Mouse (Mus musculus): ENCODE data around the gene Rfxank.

The Rfxank gene

DNA sequence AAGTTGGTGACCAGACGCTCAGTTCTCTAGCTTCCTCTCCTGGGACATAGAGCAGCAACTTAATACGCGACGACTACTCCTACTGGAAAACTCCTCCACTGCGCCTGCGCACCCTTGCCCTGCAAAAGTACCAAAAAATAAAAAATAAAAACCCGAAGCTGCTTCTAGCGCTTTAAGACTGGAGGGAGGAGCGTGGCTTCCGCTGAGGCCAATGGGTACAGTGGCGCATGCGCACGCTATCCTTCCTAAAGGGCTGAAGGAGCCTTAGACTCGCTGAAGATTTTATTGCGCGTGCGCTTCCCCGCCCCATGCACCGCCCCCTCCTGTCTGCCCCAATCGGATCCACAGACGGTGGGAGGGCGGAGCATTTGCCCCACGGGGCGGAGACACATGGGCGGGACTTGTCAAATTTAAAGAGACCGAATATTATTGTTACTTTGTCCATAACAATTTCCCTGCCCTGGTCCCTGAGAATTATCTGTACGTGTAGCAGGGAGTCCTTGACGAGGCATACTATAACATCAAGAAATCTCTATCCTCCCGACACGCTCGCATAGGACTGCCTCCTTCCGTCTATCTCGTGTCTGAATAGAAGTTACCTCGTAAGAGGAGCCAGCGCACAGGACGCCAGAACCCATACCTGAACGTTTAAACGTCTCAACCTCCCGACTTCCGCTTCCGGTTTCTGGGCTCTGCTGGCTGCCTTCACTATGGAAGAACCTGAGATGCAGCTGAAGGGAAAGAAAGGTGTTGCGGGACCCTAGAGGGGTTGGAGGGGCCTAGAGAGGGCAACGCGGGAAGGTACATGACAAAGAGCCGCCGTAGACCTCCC is at the start of gene Rfxank, which contains the start of the genes Borcs8 and Mef2b:
Gene Rfxank (minus strand): TSS at position 129 of the 832 bp plus-strand sequence.
Gene Borcs8 (plus strand): TSS at position 474 of the 832 bp plus-strand sequence.
Gene Mef2b (plus strand): TSS at position 686 of the 832 bp plus-strand sequence.
- peak; percentile 98 to 99 for DNase-seq

DNA sequence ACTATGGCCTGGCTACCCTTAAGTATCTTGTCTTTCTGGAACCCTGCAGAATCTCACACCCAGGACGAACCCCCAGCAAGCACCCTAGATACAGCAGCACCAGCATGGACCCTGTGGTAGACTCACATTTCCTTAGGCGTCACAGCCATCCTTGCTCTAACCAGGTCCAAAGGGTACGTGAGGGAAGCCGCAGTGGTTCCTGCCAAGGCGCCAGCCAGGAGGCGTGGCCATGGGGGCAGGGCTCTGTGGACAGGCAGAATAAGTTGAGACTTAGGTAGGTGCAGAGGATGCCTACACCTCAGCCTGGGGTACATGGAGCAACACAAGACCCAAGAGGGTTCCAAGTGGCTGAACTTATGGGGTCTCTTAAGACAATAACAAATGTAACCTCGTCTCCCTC is 49.8 kb upstream of the Rfxank start:
- no peak for DNase-seq

DNA sequence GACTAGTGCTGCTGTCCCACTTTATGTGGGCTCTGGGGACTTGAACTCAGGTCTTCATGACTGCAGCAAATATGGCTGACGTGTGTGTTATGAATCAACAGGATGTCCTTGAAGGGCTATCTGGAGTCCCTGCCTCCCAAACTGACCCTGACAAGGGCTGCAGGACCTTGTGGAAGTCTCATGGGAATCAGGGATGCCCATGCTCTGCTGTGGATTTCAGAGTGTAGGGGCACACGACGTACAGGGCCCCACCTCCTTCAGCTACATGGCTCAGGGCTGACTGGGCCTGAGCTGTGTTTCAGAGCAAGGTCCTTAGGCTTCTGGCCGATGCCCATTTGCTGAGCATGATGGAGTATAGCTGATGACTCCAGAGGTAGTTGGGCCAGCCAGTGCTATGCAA is 44.2 kb upstream of the Rfxank start:
- no peak for DNase-seq

DNA sequence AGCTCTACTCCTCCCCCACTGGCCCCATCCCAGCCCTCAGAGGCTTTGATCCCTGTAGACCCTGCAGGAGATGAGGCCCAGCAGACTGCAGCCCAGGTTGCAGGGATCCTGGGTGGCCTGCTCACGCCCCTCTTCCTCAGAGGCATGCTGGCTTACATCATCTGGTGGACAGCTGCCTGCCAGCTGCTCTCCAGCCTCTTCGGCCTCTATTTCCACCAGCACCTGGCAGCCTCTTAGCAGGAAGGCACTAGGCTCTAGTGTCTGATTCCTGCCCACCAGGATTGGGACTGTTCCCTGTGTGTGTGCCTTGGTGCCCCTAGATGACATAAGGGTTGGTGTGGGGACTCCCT is 42.9 kb upstream of the Rfxank start:
- no peak for DNase-seq

DNA sequence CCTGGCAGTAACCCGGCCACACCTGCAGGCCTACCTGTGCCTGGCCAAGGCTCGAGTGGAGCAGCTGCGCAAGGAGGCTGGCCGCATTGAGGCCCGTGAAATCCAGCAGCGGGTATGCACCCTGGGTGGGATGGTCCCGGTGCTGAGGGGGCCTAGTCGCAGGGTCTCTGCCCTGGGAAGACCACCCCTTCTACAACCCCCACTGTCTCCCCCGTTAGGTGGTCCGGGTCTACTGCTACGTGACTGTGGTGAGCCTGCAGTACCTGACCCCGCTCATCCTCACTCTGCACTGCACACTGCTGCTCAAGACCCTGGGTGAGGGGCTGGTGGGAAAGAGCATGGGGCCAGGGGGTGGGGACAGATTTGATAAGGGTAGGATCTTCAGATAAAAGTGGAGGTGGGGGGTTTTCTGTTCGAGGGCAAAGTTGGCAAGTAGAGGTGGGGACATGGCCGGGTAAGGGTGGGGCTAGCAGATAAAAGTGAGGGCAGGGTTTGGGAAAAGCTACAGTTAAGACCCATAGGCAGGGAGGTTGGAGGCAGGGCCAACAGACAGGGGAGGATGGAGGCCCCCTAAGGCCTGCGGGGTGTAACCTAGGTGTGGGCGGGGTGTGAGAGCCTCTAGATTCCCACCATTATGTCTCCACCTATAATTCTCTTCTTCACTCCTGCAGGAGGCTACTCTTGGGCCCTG is 42.4 kb upstream of the Rfxank start:
- no peak for DNase-seq

DNA sequence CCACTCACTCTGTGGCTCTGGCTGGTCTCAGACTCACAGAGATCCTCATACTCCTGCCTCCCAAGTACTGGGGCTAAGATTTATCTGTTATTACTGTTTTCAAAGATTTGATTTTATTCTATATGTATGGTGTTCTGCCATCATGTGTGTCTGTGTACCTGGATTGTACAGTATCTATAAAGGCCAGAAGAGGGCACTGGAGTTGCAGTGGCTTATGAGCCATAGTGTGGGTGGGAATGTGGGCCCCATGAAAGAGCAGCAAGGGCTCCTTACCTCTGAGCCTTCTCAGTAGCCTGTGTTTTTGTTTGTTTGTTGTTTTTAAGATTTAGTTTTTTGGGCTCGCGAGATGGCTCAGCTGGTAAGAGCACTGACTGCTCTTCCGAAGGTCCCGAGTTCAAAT is 40.1 kb upstream of the Rfxank start:
- no peak for DNase-seq

DNA sequence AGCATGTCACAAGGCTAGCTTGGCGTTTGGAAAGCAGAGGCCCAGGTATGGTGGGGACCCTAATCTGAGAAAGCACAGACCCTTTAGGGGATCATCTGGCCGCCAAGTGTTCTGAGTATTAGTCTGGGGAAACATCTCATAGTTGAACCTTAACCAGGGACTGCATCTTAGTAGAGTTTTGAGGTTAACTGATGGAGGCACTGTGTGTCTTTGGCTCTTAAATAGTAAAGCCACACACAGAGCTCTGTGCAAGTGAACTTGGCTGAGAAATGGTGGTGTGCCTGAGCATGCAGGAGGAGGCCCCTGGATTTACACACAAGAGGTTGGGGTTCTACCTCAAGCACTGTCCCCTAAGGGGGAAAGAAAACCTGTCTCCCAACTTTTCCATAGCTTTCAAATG is 39.3 kb upstream of the Rfxank start:
- no peak for DNase-seq

DNA sequence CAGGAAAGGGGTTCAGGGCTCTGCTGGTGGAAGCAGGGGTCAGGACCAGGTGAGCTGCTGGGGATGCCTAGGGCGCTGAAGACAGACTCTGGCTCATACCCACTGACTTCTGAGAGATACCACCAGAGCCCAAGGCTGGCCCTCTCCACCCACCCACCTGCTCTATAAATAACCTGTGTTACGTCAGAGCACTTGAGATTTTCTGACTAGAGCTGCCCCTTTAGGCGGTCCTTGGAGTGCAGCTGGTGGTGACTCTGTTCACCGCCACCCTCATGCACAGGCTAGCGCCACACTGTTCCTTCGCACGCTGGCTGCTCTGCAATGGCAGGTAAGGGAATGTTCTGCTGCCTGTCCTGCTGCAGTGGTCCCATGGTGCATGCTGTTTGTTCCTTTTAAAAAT is 35.1 kb upstream of the Rfxank start:
- DNase-seq: no peak

DNA sequence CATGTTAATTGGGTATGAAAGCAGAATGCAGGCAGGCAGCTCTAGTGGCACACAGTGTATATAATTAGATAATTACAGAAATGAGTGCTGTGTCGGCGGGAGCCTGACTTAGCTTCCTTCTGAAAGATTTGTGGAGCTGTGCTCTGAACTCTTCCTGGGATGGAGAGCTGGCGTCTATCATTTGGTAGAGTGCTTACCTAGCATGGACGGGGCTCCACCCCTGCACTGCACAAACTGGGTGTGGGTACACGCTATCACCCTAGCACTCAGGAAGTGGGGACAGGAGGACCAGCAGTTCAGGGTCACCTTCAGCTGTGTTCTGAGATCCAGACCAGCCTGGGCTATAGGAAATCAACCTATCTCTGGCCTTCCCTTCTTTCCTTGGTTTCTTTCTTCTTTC is 34.4 kb upstream of the Rfxank start:
- no peak for DNase-seq

DNA sequence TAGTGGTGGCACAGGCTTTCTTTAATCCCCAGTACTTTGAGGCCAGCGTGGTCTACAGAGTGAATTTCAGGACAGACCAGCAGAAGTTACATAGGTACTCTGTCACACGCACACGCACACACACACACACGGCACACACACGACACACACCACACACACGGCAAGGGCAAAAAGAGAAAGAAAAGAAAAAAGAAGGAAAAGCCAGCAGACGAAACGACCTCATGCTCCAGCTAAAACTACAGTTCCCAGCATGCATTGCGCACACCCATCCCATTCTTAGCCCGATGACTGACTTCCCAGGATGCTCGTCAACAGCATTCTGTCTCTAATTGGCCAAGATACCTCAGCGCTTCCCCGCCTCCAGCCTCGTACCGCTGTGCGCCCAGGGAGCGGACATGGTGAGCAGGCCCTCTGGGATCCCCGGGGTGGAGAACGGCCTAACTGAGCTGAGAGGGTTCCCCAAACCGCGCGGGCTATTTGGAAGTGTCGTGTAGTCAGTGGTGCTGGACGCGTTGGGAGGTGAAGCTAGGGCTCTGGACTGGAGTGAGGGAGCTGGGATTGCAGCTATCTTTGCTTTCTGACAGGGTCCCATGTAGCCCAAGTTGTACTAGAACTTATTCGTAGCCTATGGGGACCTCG is 33.2 kb upstream of the Rfxank start, which contains the start of gene Tmem161a:
Gene Tmem161a (plus strand): TSS at position 314 of the 639 bp plus-strand sequence.
- peak; percentile 87 to 91 for DNase-seq

DNA sequence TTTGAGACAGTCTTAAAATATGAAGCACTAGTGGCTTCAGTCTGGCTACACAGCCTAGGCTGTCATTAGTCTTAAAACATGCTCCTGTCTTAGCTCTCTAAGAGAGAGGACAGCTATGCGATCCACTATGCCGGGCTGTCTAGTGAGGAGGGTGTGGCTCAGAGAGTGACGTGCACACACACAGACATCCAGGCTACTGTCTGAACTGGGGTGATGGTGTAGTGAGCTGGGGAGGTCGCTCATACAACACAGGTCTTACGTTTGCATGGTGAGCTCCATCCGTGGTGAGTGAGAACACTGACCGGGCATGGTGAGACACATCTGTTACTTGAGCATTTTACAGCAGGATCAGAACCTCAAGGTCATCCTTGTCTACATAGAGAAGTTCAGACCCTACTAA is 32.3 kb upstream of the Rfxank start:
- DNase-seq: no peak

DNA sequence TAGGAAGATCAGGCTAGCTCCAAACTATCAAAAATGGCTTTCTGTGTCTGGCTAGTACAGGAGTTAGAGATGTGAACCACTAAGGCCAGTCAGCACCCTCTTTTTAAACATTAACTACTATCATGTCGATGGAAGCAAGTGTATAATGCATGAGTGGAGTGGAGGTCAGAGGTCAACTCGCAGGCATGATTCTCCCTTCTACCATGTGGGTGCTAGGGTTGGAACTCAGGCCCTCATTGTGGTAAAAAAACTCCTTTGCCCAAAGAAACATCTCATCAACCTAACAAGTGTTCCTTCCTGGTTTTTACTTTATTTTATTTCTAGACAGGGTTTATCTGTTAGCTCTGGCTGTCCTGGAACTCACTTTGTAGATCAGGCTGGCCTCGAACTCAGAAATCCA is 31.8 kb upstream of the Rfxank start:
- DNase-seq: no peak

DNA sequence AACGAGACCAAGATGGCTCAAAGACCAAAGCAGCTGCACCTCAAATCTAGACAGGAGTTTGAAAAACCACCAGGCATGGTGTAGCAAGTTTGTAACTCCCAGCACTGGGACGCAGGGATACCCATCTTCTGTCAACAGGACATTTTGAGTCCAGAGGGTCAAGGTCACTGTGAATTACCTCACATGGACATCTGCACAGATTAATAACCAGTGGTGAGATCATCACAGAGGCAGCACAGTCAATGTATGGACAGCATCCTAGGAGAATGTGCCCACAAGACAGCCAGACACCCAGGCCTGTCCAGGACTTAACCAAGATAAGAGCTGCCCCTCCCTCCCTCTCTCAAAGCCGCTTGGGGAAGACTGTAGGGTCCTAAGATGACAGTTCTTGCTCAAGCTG is 31.2 kb upstream of the Rfxank start:
- DNase-seq: no peak

DNA sequence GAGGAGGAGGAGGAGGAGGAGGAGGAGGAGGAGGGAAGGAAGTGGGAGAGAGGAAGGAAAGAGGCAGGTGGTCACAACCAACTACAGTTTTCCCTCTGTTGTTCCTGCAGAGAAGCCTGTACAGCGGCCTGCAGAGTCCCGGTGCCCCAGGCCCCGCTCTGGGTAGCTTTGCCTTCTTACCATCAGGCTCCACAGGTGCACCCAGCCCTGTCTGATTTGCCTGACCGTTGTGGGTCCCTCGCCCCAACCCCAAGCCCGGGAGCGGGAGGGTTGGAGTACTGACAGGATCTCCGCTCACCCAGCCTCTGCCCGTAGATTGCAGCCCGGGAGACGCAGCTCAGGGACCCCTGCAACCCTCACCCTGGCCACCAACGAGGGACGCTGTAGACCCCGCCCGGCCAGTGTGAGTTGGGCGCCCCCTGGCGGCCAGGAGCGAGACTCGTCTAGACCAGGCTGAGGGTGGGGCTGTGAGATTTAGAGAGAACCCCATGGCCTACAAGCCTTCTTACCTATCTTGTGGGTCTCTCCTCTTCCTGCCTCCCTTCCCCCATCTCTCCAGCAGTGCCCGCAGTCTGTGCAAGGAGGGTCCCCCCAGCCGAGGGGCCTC is 27.7 kb upstream of the Rfxank start:
- peak; percentile 65 to 73 for DNase-seq

DNA sequence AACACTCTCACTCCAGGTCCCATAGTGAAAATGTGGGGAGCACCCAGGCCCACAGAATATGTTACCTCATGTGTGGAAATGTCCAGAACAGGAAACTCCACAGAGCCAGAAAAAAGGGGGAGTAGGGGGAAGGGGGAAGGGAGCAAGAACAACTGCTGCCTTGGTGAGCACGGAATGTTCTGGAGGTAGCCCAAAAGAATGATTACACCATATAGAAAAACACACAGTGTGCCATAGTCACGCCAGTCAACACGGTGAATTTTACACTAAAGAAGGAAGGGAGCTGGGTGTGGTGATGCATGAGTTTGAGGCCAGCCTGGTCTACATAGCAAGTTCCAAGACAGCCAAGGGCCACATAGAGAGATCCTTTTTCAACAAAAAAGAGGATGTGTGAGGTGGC is 24.4 kb upstream of the Rfxank start:
- DNase-seq: no peak

DNA sequence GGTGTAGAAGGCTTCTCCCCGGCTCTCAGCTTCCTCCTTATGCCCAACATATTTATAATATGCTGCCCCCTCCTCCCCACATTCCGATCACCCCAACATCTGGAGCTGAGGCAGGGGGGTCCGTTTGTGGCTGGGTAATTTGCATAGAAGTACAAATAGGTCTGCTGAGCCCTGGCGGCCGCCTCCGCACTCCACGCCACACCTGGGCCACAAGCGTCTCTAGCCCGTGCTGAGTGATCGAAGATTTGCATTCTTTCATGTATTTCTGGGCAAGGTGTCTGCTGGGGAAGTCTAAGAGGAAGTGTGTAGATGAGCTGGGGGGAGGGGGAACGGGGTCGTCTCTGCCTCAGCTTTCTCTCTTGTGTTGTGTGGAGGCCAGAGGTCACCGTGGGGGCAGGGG is 21.1 kb upstream of the Rfxank start:
- no peak for DNase-seq

DNA sequence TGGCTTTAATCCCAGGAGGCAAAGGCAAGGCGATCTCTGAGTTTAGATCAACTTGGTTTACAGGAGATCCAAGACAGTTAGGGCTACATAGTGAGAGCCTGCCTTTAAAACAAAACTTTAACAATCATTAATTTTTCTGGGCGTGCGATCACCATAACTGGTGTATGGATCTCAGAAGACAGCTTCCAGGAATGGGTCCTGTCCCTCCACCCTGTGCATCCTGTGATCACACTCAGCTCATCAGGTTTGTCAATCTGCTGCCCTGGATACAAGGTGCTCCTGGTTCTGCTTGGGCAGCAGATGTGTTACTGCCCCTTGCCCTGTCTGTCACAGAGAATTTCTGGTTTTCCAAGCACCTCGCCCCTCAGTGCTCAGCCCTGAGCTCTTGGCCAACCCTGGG is 20.3 kb upstream of the Rfxank start:
- no peak for DNase-seq

DNA sequence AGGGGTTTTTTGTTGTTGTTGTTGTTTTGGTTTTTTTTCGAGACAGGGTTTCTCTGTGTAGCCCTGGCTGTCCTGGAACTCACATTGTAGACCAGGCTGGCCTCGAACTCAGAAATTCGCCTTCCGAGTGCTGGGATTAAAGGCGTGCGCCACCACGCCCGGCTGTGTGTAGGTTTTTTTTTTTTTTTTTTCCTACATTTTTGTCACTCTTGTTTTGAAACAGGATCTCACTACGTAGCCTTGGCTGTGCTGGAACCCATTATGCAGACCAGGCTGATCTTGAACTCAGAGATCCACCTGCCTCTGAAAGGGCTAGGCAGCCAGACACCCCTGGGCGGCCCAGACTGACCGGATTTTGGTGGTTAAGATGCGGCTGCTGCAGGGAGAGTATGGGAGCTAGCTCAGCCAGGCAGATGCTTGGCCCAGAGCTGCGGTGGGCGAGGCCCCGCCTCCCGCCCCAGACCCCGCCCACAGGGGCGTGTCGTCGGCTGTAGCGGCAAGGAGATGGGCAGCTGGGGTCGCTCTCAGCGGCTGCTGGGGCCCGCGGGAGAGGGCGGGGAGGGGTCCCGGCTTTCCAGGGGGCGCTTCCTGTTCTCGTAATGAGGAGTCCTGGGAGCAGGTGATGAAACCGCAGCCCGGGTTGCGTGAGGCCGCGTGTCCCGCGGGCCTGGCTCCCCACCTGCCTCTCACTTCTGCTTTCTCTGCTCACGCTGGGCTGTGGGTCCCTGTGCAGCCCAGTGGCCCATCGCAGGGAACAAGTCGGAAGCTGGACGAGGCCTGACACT is 19.3 kb upstream of the Rfxank start:
- DNase-seq: peak; percentile 30 to 47

DNA sequence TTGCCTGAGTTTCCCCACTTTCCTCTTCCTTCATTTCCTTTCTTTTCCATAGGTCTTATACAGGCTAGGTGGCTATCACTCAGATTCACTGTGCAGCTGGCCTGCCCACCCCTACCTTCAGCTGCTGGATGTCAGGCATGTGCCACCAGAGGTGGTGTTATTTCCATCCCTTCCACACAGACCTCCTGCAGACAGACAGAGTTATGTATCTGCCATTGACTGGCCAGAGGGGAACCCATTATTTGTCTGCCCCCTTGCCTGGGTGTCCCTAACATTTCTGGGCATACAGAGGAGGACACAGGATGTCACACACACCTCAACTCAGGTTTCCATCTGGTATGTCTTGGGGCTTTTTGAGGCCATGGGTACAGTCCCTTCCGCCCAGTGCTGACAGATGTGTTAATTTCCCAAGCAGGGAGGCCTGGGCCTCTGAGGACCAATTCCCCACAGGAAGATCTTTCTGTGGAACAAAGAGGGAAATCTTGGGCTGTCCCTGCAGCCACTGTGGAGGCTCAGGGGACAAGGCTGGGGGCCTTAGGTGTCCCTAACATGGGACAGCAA is 18.4 kb upstream of the Rfxank start:
- DNase-seq: no peak

DNA sequence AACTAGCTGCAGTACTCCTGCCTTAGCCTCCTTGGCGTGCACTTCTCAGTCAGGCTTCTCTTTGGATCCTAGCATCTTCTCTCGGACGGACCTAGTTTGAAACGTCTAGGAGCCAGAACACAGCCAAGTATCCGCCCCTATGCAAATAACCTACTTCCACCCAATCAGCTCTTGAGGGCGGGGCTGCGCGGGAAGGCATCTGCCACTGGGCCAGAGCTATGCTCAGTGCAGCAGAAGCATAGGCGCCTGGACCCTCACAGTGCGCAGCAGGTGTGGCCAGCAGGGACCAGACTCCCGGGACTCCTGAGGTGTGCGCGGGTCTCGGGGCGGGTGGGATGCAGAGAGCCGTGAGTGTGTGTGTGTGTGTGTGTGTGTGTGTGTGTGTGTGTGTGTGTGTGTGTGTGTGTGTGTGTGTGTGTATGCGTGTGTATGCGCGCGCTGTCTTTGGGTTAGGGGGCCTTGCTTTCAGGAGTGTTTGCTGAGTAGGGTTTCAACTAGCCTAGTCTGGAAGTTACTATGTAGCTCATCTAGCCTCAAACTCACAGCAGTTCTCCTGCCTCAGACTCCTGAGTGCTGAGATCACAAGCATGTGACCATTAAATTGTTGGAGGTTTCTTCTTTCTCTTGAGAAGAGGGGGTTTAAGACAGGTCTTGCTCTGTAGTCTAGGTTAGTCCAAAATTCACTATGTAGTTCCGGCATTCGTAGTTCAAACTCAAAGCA is 13.7 kb upstream of the Rfxank start:
- DNase-seq: peak in 1 of 2 experiments; percentile 35

DNA sequence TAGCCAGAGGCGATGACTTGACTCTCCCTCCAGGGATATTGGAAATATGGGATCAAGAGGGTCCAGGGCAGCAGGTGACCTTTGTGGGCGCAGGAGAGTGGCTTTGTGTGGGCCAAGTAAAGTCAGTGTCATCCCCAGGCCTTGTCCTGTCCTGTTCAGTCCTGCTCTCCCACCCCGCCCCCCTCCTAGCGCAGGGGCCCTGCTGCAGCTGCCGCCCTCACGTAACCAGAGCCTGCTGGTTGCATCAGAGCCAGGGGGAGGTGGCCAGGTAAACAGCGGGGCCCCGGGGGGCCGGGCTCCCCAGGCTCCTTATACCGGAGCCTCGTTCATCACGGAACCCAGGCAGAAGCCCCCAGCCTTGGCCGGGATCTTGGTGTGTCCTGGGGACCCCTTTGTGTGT is 11.2 kb upstream of the Rfxank start:
- DNase-seq: no peak

Data from cerebellum, postnatal 36 days (tissue).